Mouse (Mus musculus) right cerebral cortex, postnatal 10 days (tissue): ENCODE measurements around the gene S100a11.
"Not testable (repeated sequence)": the region's sequence is repeated elsewhere in the genome, so short reads cannot be mapped to it uniquely, and the experiment has no call there.

Source experiments
- DNase-seq, 2 experiments: peaks; one replicate each; pipeline ENCODE4 v3.0.0; 2021; ENCODE audit warnings: low spot score in 2 of 2

The S100a11 gene

GRCm38 (mm10) chr3:93521462-93522057 is 1.3 kb downstream of the S100a11 start:
- DNase-seq, result no peak

GRCm38 (mm10) chr3:93522611-93523010 is 2.3 kb downstream of the S100a11 start:
- peak; percentile 36 to 66 for DNase-seq

GRCm38 (mm10) chr3:93527300-93527699 is 7.0 kb downstream of the S100a11 start:
- no peak for DNase-seq

- DNase-seq, result no peak
These were observed 8.5 kb downstream of the S100a11 start for GRCm38 (mm10) chr3:93528807-93529206.

- DNase-seq, result no peak
These were observed 16.8 kb downstream of the S100a11 start for GRCm38 (mm10) chr3:93537068-93537576.

GRCm38 (mm10) chr3:93538486-93538885 is 18.2 kb downstream of the S100a11 start:
- no peak for DNase-seq

DNA sequence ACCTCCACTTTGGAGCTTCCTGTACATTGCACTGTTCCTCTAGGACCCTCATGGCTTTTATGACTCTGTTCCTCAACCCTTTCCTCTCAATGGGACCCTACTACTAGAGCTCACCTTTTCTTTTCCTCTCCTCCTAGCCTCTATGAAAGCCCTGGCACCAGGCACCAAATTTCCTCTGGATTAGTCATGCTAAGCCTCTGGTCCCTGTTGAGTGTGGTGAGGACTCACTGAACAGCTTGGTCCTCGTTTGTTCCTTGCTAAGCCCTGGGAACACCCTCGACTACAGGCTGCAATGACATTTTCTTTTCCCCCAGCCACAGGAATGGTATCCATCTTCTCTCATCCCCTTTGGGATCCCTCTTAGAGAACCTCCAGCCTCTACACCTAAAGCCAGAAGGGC is 21.2 kb downstream of the S100a11 start:
- DNase-seq, result no peak

- DNase-seq, result not testable (repeated sequence)
These were observed 23.9 kb downstream of the S100a11 start for GRCm38 (mm10) chr3:93544170-93544569.

- DNase-seq, result peak; percentile 62 to 82
These were observed 26.9 kb downstream of the S100a11 start for GRCm38 (mm10) chr3:93547099-93547648.

GRCm38 (mm10) chr3:93547749-93548540 is 27.7 kb downstream of the S100a11 start:
- no peak for DNase-seq

DNA sequence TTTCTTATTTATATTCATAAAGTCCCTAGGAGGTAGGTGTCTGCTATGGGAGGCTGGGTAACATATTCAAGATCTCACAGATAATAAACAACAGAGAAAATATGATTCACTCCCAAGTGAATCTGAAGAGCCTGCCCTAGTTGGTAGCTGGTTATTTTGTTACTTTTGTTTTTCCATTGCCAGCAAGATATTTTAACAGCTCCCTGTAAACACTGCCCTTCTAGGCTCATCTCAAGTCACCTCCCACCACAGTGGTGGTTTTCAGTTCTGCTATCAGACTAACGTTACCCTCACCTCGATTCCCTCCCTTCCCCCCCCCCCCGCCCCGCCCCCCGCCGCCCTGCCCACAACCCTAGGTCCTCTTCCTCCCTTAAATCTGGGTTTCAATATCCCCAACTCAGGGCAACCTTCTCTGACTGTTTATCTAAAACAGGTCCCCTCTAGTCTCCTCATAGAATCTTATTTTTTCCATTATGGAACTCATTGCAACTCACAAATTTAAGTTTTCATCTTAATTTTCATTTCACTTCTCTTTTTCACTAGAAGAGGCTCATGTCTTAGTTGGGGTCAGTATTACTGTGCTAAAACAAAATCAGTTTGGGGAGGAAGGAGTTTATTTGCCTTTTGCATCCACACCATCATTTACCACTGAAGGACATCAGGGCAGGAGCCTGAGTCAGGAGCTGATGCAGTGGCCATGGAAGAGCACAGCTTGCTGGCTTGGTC is 28.4 kb downstream of the S100a11 start:
- no peak for DNase-seq

- no peak for DNase-seq
These were observed 29.7 kb downstream of the S100a11 start for GRCm38 (mm10) chr3:93549986-93550385.

- DNase-seq, result no peak
These were observed 31.9 kb downstream of the S100a11 start for GRCm38 (mm10) chr3:93551950-93552901.

DNA sequence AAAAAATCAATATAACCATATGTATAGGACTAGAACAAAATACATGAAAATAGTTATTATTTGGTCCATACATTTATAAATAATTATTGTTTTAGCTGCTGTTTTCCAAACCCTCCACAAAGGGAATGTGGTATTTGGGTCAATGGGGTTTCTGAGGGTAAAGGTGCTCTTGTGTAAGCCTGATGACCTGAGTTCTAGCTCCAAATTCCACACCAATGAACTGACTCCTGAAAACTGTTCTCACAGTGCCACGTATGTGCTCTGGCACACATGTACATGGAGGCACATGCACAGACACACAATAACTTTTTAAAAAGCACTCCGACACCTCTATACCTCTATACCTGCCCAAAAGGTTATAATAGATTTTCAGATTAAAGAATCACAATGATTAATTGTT is 33.0 kb downstream of the S100a11 start:
- no peak for DNase-seq

DNA sequence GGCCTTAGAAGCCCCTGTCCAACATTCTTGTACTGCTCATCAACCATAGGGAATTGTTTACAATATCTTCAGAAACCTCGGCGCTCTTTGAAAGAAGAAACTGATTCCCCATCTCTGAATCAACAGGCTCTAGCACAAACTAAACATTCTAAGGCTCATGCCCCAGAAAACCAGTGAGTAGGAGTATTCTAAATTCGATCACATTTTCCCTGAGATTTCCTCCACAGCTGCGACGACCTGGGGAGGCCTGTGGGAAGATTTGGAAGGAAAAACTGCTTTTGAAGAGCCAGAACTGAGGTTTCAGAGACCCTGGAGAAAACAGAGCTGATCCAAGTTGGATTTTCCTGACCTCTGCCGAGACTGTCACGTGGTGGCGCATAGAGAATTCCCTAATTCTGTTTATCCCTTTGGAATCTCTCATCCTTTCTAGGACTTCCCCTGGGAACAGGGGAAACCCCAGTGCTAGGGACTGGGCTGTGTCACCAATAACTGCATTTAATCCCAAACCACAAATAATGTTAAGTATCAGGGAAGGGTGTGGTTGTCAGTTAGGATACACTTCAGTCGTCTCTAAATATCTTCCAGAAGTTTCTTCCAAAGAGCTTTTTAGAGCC is 33.6 kb downstream of the S100a11 start:
- no peak for DNase-seq

GRCm38 (mm10) chr3:93554379-93554980 is 34.2 kb downstream of the S100a11 start:
- DNase-seq, result no peak

DNA sequence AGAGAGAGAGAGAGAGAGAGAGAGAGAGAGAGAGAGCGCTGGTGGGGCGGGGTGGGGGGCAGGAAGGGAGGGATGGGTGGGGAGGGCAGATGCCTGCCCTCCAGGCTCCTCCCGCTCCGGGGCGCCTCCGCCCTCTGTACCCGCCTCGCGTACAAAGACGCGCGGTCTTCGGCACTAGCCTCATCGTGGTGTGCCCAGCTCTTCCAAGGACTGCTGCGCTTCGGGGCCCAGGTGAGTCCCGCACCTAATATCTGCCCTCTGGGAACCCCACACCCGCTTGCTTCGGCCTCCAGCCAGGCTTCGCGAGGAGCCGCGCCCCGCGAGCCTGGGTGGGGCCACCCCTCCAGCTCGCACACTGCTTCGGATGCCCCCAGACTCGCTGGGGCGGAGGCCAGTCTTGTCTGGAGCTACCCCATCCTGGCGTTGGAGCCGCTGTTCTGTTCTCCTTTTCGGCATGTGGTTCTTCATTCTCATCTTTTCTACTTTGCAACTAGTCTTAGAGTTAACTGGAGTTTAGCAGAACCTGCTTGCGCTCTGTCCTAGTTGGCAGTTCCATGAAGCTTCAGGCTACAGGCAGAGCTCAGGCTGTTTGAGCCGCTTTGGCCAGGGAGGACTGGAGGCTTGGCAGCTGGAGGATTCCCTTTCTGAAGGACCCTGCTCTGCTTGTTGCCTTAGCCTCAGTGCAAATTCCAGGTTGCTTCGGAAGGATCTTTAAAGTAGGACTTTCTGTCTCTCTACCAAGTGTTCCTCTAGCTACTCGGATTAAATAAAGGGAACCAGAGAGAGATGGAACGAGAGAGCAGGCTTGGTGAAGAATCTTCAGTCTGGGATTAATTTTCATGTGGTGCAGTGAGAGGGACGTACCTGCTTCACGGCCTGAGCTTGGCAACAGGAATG is 34.9 kb downstream of the S100a11 start, which contains the start of gene S100a10:
Gene S100a10 (plus strand): TSS at position 100 of the 897 bp plus-strand sequence.
- peak; percentile 38 to 40 for DNase-seq

GRCm38 (mm10) chr3:93555878-93556254 is 35.6 kb downstream of the S100a11 start:
- DNase-seq, result no peak

- no peak for DNase-seq
These were observed 36.3 kb downstream of the S100a11 start for GRCm38 (mm10) chr3:93556599-93556998.
